In the genomic region with DNA sequence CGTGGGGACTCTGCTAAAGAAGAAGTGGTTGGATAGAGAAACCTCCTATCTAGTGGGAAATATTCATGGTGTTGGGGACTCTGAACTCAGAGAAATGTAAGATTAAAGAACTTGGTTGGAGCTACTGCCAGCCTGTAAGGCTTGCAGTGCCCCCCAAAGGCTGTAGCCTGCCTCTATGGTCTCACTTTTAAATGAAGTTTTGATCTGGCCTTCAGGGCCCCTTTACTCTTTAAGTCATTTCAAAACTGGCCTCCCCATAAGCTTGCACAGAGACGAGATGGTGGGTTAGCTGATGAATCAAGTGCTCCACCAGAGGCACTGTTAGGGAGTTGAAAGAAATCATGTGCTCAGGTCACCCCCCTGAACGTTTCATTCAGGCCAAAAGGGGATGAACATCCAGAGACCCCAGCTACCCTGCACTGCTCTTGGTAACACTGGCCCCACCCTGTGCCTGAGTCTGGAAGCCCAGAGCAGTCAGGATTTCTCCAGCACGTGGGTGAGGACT, we compare ENCODE assay signal across 8 mouse cellular contexts. TPM values are rescaled to one million over a fixed set of nuclear protein-coding genes. Genes with fewer than 3 reads are reported as not detected.
A peak's percentile ranks its signal among the peaks of the same experiment; 100 is the strongest.
DNase-seq lines count a peak whose midpoint lies in the region; ATAC-seq lines count a peak whose summit lies in the region.

No protein-coding gene starts in this region.

- no peak overlapping the region for H3K27ac ChIP-seq in lung, embryonic 16.5 days (ENCODE audit: low read length)

- DNase-seq in layer of hippocampus, adult 11-12 months (ENCODE audit: low spot score), result peak; percentile 11
- DNase-seq in layer of hippocampus, adult 9-10 months (ENCODE audit: low spot score), result no peak
- DNase-seq in brain, adult 2 months (ENCODE audit: low read depth, low spot score), result peak; percentile 44
- DNase-seq in spleen, postnatal 10 days (ENCODE audit: low spot score in 2 of 2), result peak; percentile 11 to 27
- DNase-seq in urinary bladder, postnatal 10 days (ENCODE audit: low spot score), result no peak
- no peak for DNase-seq in cerebellum, adult 9-11 months

- WGBS in lung, embryonic 16.5 days, result 27% methylated on average over 4 of the region's 4 CpGs

- H3K36me3 ChIP-seq in lung, embryonic 16.5 days (ENCODE audit: control insufficient read depth, insufficient read depth, low read length), result no peaks in the 10 kb centered on the region

- no peaks in the 10 kb centered on the region for H3K27me3 ChIP-seq in lung, embryonic 16.5 days (ENCODE audit: control insufficient read depth, insufficient read depth, low read depth, low read length)

- H3K9ac ChIP-seq in lung, embryonic 16.5 days (ENCODE audit: low read length), result no peak overlapping the region

- ATAC-seq in granulocyte monocyte progenitor cell, adult 5-6 weeks (replicated peaks; ENCODE audit: poor library complexity, severe bottlenecking), result peak; percentile 3; the same call in 1 of the 2 replicates
- no peak for ATAC-seq in lung, embryonic 16.5 days (ENCODE audit: low read depth)

- H3K4me1 ChIP-seq in lung, embryonic 16.5 days (replicated peaks; ENCODE audit: control insufficient read depth, insufficient read depth, low read length), result peaks cover 12% of the 10 kb centered on the region

- 0 out of 2 replicates have a peak overlapping the region, but pooled peaks have one; percentile 78 for H3K4me3 ChIP-seq in lung, embryonic 16.5 days (ENCODE audit: low read length)

- H3K9me3 ChIP-seq in lung, embryonic 16.5 days (ENCODE audit: control insufficient read depth, low read length), result no peaks in the 10 kb centered on the region

- peak overlapping the region; percentile 97 for H3K4me2 ChIP-seq in lung, embryonic 16.5 days (ENCODE audit: low read depth, low read length)

RNA-seq across cellular contexts. Expression of a gene that starts 3.0 kb away (rescaled TPM):
- 73.2 and 76.7 TPM in 2 replicates for total RNA-seq in granulocyte monocyte progenitor cell, adult 5-6 weeks (2014; fragmentation: Nextera tagmentation)
- 124 and 137 TPM in 2 replicates for total RNA-seq in granulocyte monocyte progenitor cell, adult 5-6 weeks (2017)
- 9.5 and 10.9 TPM in 2 replicates for polyA plus RNA-seq in lung, embryonic 16.5 days (2015; fragmentation: Nextera tagmentation; extraction: Ambion mirVana)

Comparison
In these comparisons a context has a peak if more than half of its experiments do, and no peak if none do; other contexts are left out.
1. DNase-seq: peak in layer of hippocampus, adult 11-12 months (single experiment), brain, adult 2 months (single experiment) and spleen, postnatal 10 days (2 of 2); none in layer of hippocampus, adult 9-10 months (single experiment), urinary bladder, postnatal 10 days (single experiment) and cerebellum, adult 9-11 months (single experiment).